Mouse (Mus musculus): ENCODE data around the gene Ranbp1. TPM values are rescaled to one million over a fixed set of nuclear protein-coding genes. Genes with fewer than 3 reads are reported as not detected.
"Not testable (repeated sequence)": the region's sequence is repeated elsewhere in the genome, so short reads cannot be mapped to it uniquely, and the experiment has no call there.

Gene Ranbp1
- polyA plus RNA-seq, 1 experiment from 2014 or later, result 846 TPM

DNA sequence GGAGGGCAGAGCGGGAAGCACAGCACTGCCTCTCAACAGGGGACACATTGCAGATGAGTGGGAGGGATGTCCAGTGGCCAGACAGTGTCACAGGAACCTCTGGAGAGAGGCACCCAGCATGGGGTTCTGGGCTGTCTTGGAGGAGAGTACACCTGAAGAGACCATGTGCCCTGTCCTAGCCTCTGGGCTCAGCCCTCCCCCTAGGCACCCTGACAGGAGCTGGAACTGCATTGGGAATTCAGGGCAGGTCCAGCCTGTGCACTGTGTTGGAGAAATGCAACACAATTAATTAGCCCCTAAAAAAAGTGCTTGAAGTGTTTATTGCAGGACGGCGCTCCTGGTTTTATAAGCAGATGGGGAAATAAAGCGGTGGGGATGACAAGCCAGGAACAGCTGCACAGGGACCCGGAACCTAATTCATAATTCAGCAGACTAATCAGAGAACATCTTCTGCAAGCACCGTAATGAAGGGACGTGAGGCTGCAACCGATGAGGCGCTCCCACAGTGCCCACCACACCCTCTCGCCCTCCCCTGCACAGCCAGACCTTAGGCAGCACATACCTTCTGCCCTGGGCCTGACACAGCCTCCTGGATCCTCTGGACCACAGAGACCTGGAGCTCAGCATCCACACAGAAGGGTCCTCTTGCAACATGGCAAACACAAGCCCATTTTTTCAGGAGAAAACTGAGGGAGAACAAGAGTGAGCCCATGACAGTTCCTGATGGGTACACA lies 50.0 kb downstream of the Ranbp1 start:
- Histone ChIP-seq H3K4me2 (replicated peaks; ENCODE audit: low read depth, low read length) (no peak overlapping the region; the same call in 1 of the 2 replicates), H3K9me3 (ENCODE audit: control insufficient read depth, low read length) (no peaks in the 10 kb centered on the region), H3K27ac (ENCODE audit: low read depth, low read length) (no peak overlapping the region), H3K4me1 (ENCODE audit: control insufficient read depth, insufficient read depth, low read length) (peaks cover 36% of the 10 kb centered on the region), H3K4me3 (ENCODE audit: low read length) (no peak overlapping the region), H3K36me3 (ENCODE audit: control insufficient read depth, insufficient read depth, low read length) (no peaks in the 10 kb centered on the region), H3K27me3 (ENCODE audit: control insufficient read depth, insufficient read depth, low read length) (no peaks in the 10 kb centered on the region), H3K9ac (ENCODE audit: low read depth, low read length) (0 out of 2 replicates have a peak overlapping the region, but pooled peaks have one; percentile 0)
- WGBS, result 55% methylated on average over 10 of the region's 10 CpGs
- ATAC-seq (ENCODE audit: low FRiP score, low TSS enrichment), result no peak

DNA sequence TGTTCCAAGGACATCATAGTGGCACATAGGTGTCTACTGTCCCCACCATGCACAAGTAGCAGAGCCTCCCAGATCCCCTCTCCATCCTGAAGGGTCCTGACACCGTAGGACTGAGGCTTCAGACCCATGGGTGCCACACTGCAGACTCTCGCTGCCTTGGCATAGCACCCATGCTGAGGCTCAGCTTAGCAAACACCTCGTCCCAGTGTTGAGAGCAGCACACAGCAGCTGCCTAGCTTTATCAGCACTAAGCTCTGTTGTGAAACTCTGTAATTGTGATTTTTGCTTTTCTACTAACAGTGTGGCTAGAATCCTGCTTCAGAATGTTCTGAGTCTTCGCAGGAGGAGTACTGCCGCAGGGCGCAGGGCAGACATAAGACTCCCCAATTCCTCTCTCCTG lies 50.7 kb downstream of the Ranbp1 start:
- H3K9me3 ChIP-seq (ENCODE audit: control insufficient read depth, low read length), result no peaks in the 10 kb centered on the region
- 88% methylated on average over 6 of the region's 6 CpGs for WGBS
- 0 out of 2 replicates have a peak overlapping the region, but pooled peaks have one; percentile 0 for H3K9ac ChIP-seq (ENCODE audit: low read depth, low read length)
- ATAC-seq (ENCODE audit: low FRiP score, low TSS enrichment), result no peak
- no peak overlapping the region for H3K4me3 ChIP-seq (ENCODE audit: low read length)
- H3K4me1 ChIP-seq (ENCODE audit: control insufficient read depth, insufficient read depth, low read length), result peaks cover 34% of the 10 kb centered on the region
- no peaks in the 10 kb centered on the region for H3K27me3 ChIP-seq (ENCODE audit: control insufficient read depth, insufficient read depth, low read length)
- no peak overlapping the region for H3K27ac ChIP-seq (ENCODE audit: low read depth, low read length)
- H3K36me3 ChIP-seq (ENCODE audit: control insufficient read depth, insufficient read depth, low read length), result no peaks in the 10 kb centered on the region
- no peak overlapping the region for H3K4me2 ChIP-seq (replicated peaks; ENCODE audit: low read depth, low read length)

DNA sequence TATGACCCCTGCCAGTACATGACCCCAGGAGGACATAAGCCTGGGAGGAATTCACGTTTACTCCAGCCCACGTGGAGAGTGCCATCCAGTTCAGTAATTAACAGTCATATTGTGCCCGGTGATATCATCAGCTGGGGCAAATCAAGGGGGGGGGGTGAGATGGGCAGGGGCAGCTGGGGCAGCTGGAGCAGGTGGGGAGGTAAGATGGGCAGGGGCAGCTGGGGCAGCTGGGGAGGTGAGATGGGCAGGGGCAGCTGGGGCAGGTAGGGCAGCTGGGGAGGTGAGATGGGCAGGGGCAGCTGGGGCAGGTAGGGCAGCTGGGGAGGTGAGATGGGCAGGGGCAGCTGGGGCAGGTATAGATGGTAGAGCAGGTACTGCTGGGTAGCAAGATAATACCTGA lies 53.0 kb downstream of the Ranbp1 start:
- not testable (repeated sequence) for ATAC-seq (ENCODE audit: low FRiP score, low TSS enrichment); H3K9ac ChIP-seq (ENCODE audit: low read depth, low read length); H3K27me3 ChIP-seq (ENCODE audit: control insufficient read depth, insufficient read depth, low read length); H3K4me2 ChIP-seq (replicated peaks; ENCODE audit: low read depth, low read length); H3K4me3 ChIP-seq (ENCODE audit: low read length); H3K9me3 ChIP-seq (ENCODE audit: control insufficient read depth, low read length); H3K36me3 ChIP-seq (ENCODE audit: control insufficient read depth, insufficient read depth, low read length); H3K27ac ChIP-seq (ENCODE audit: low read depth, low read length)
- H3K4me1 ChIP-seq (ENCODE audit: control insufficient read depth, insufficient read depth, low read length), result peaks cover 34% of the 10 kb centered on the region
- WGBS, result 36% methylated on average over 3 of the region's 3 CpGs

DNA sequence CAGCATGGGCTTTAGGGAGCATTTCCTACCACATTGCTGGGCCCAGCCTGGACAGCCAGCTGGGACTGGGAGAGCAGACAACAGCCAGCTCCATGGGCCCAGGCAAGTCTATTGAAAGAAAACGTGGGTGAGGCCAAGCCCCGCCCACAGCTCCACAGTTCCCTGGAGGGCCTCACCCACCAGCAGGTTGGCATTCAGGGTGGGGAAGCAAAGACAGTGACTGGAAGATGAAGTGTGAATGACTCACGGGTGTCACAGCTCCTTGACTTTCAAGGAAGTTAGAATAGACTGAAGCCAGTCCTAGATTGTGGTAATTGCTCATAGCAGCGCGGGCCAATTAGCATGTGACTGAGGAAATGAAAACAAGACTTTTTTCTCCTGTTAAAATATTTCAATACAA lies 53.5 kb downstream of the Ranbp1 start:
- ATAC-seq (ENCODE audit: low FRiP score, low TSS enrichment), result no peak
- H3K9me3 ChIP-seq (ENCODE audit: control insufficient read depth, low read length), result no peaks in the 10 kb centered on the region
- 45% methylated on average over 5 of the region's 5 CpGs for WGBS
- H3K27ac ChIP-seq (ENCODE audit: low read depth, low read length), result no peak overlapping the region
- H3K27me3 ChIP-seq (ENCODE audit: control insufficient read depth, insufficient read depth, low read length), result 0 out of 2 replicates have a peak, but pooled peaks cover 2% of the 10 kb centered on the region
- no peak overlapping the region for H3K9ac ChIP-seq (ENCODE audit: low read depth, low read length)
- no peak overlapping the region for H3K4me2 ChIP-seq (replicated peaks; ENCODE audit: low read depth, low read length)
- H3K4me3 ChIP-seq (ENCODE audit: low read length), result no peak overlapping the region
- H3K4me1 ChIP-seq (ENCODE audit: control insufficient read depth, insufficient read depth, low read length), result peaks cover 33% of the 10 kb centered on the region
- no peaks in the 10 kb centered on the region for H3K36me3 ChIP-seq (ENCODE audit: control insufficient read depth, insufficient read depth, low read length)

DNA sequence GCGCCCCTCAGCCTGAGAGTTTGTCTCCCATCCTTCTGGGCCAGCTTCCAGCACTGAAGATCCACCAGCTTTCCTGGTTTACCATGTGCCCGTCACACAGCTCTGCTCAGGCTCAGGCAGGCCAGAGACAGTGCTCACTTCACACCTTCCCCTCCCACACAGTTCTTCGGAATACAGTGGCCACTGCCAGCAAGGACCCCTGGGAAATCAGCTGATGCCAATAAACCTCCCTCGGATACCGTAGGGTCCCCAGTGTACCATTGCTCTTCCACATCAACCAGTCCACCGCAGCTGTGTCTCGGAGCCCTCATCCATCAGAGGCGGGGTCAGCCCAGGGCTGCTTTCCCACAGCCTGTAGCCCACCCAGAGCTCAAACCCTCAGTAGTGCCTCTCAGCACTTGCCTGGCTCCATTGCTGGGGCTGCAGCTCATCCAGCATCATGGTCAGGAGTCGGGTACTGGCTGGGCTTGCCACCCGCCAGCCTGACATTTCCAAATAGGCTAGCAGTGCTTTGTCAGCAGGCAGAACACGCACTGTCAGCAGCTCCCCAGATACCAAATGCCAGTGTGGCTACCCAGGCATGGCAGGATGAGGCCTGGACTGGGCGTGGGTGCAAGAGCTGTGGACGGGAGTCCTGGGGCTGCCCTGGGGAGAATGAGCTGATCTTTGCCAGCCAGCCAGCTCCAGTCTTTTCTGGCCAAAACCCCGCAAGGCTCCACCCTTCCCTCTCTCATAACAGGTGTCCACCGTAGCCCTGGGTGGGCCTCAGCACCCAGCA lies 54.1 kb downstream of the Ranbp1 start:
- 40% methylated on average over 15 of the region's 15 CpGs for WGBS
- Histone ChIP-seq H3K36me3 (ENCODE audit: control insufficient read depth, insufficient read depth, low read length) (no peaks in the 10 kb centered on the region), H3K4me2 (replicated peaks; ENCODE audit: low read depth, low read length) (no peak overlapping the region), H3K4me1 (ENCODE audit: control insufficient read depth, insufficient read depth, low read length) (peaks cover 27% of the 10 kb centered on the region), H3K27ac (ENCODE audit: low read depth, low read length) (no peak overlapping the region), H3K4me3 (ENCODE audit: low read length) (no peak overlapping the region), H3K27me3 (ENCODE audit: control insufficient read depth, insufficient read depth, low read length) (0 out of 2 replicates have a peak, but pooled peaks cover 2% of the 10 kb centered on the region), H3K9me3 (ENCODE audit: control insufficient read depth, low read length) (no peaks in the 10 kb centered on the region), H3K9ac (ENCODE audit: low read depth, low read length) (no peak overlapping the region)
- ATAC-seq (ENCODE audit: low FRiP score, low TSS enrichment), result peak; percentile 32

DNA sequence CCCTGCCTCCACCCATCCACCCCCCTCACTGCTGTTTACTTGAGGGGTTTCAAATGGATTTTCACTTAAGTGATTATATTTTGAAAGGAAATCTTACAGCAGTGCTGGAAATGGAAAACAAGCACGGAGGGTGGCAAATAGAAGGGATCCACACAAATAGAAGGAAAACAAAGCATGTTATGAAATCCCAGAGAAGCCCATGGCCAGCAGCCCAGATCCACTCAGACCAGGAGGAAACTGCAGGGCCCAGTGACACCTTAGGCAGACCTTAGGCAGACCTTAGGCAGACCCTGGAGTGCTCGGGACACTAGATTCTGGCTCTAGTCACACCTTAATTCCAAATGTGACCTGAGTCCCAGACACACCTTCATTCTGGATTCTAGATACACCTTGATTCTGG lies 57.5 kb downstream of the Ranbp1 start:
- peaks cover 3% of the 10 kb centered on the region; the same call in 1 of the 2 replicates for H3K9me3 ChIP-seq (ENCODE audit: control insufficient read depth, low read length)
- no peak for ATAC-seq (ENCODE audit: low FRiP score, low TSS enrichment)
- H3K4me2 ChIP-seq (replicated peaks; ENCODE audit: low read depth, low read length), result no peak overlapping the region
- H3K4me3 ChIP-seq (ENCODE audit: low read length), result no peak overlapping the region
- 84% methylated on average over 2 of the region's 2 CpGs for WGBS
- peaks cover 23% of the 10 kb centered on the region for H3K4me1 ChIP-seq (ENCODE audit: control insufficient read depth, insufficient read depth, low read length)
- H3K27me3 ChIP-seq (ENCODE audit: control insufficient read depth, insufficient read depth, low read length), result 0 out of 2 replicates have a peak, but pooled peaks cover 2% of the 10 kb centered on the region
- H3K9ac ChIP-seq (ENCODE audit: low read depth, low read length), result no peak overlapping the region
- no peaks in the 10 kb centered on the region for H3K36me3 ChIP-seq (ENCODE audit: control insufficient read depth, insufficient read depth, low read length)
- no peak overlapping the region for H3K27ac ChIP-seq (ENCODE audit: low read depth, low read length)

MicroRNA genes within 50 kb of the gene (microRNA counts, 519-probe panel; counts per million panel counts)
- not detected for microRNA mmu-miR-1306

Small RNA genes within 50 kb of the gene (microRNA-seq; reads per million reads assigned to microRNA genes)
- gene Gm24572 (3.4 reads per million, percentile 12 among the genes with 10 or more reads in this experiment), gene Mir1306 (275 reads per million, percentile 68 among the genes with 10 or more reads in this experiment)

Other genes starting within 250 kb of the Ranbp1 start
- gene Dgcr6, start 195.9 kb downstream of the Ranbp1 start, polyA plus RNA-seq (2014; fragmentation: Nextera tagmentation; extraction: Ambion mirVana), result 99.0 and 101 TPM in 2 replicates
- 21.5 and 21.6 TPM in 2 replicates for gene Prodh, start 158.5 kb downstream of the Ranbp1 start, polyA plus RNA-seq (2014; fragmentation: Nextera tagmentation; extraction: Ambion mirVana)
- 3.6 and 4.7 TPM in 2 replicates for gene Rtn4r, start 121.1 kb downstream of the Ranbp1 start, polyA plus RNA-seq (2014; fragmentation: Nextera tagmentation; extraction: Ambion mirVana)
- gene Ccdc188, start 30.9 kb downstream of the Ranbp1 start, polyA plus RNA-seq (2014; fragmentation: Nextera tagmentation; extraction: Ambion mirVana), result not detected in 2 replicates
- gene Zdhhc8, start 13.6 kb downstream of the Ranbp1 start, polyA plus RNA-seq (2014; fragmentation: Nextera tagmentation; extraction: Ambion mirVana), result 14.4 and 17.2 TPM in 2 replicates
- gene Trmt2a, start 53 bp downstream of the Ranbp1 start, polyA plus RNA-seq (2014; fragmentation: Nextera tagmentation; extraction: Ambion mirVana), result 78.3 and 83.4 TPM in 2 replicates
- gene Gm49776, start 9.6 kb upstream of the Ranbp1 start, polyA plus RNA-seq (2014; fragmentation: Nextera tagmentation; extraction: Ambion mirVana), result 1.2 and 1.9 TPM in 2 replicates
- 29.9 and 41.4 TPM in 2 replicates for gene Dgcr8, start 40.5 kb upstream of the Ranbp1 start, polyA plus RNA-seq (2014; fragmentation: Nextera tagmentation; extraction: Ambion mirVana)
- gene Tango2, start 99.4 kb upstream of the Ranbp1 start, polyA plus RNA-seq (2014; fragmentation: Nextera tagmentation; extraction: Ambion mirVana), result 19.8 and 20.0 TPM in 2 replicates
- 16.3 and 27.0 TPM in 2 replicates for gene Arvcf, start 99.5 kb upstream of the Ranbp1 start, polyA plus RNA-seq (2014; fragmentation: Nextera tagmentation; extraction: Ambion mirVana)
- 21.9 and 23.6 TPM in 2 replicates for gene Txnrd2, start 177.7 kb upstream of the Ranbp1 start, polyA plus RNA-seq (2014; fragmentation: Nextera tagmentation; extraction: Ambion mirVana)
- 78.7 and 89.0 TPM in 2 replicates for gene Comt, start 178.1 kb upstream of the Ranbp1 start, polyA plus RNA-seq (2014; fragmentation: Nextera tagmentation; extraction: Ambion mirVana)
- 16.3 and 18.0 TPM in 2 replicates for gene Gnb1l, start 250.0 kb upstream of the Ranbp1 start, polyA plus RNA-seq (2014; fragmentation: Nextera tagmentation; extraction: Ambion mirVana)